Mouse (Mus musculus): ENCODE results near the gene Rad17. TPM values are rescaled to one million over a fixed set of nuclear protein-coding genes. Genes with fewer than 3 reads are reported as not detected.
A peak's percentile ranks its signal among the peaks of the same experiment; 100 is the strongest.

Rad17 gene
- polyA plus RNA-seq, 1 experiment from 2014 or later = 17.0 TPM

- no peak overlapping the region for H3K4me3 ChIP-seq
- ATAC-seq (replicated peaks) = no peak
- H3K27me3 ChIP-seq (replicated peaks) = no peaks in the 10 kb centered on the region
- no peak overlapping the region for H3K4me2 ChIP-seq
- no peaks in the 10 kb centered on the region for H3K9me3 ChIP-seq
- H3K4me1 ChIP-seq = no peaks in the 10 kb centered on the region
- H3K9ac ChIP-seq = no peak overlapping the region
- 89% methylated on average over 8 of the region's 8 CpGs for WGBS
- H3K27ac ChIP-seq = no peak overlapping the region
- no peaks in the 10 kb centered on the region for H3K36me3 ChIP-seq (replicated peaks)
Measured at GRCm38 (mm10) chr13:100607756-100608155, 43.1 kb downstream of the Rad17 start.

- Histone ChIP-seq H3K9ac (no peak overlapping the region), H3K27ac (no peak overlapping the region), H3K36me3 (replicated peaks) (no peaks in the 10 kb centered on the region), H3K4me1 (no peaks in the 10 kb centered on the region), H3K4me2 (no peak overlapping the region), H3K27me3 (replicated peaks) (no peaks in the 10 kb centered on the region), H3K4me3 (no peak overlapping the region), H3K9me3 (no peaks in the 10 kb centered on the region)
- 75% methylated on average over 1 of the region's 1 CpGs for WGBS
- ATAC-seq (replicated peaks) = no peak
Measured at GRCm38 (mm10) chr13:100605845-100606244, 45.0 kb downstream of the Rad17 start.

GRCm38 (mm10) chr13:100603738-100604095 is 47.1 kb downstream of the Rad17 start:
- no peaks in the 10 kb centered on the region for H3K27me3 ChIP-seq (replicated peaks)
- no peak overlapping the region for H3K4me3 ChIP-seq
- H3K36me3 ChIP-seq (replicated peaks) = no peaks in the 10 kb centered on the region
- no peak overlapping the region for H3K27ac ChIP-seq
- no peaks in the 10 kb centered on the region for H3K9me3 ChIP-seq
- no peak overlapping the region for H3K4me2 ChIP-seq
- no peak for ATAC-seq (replicated peaks)
- WGBS = 89% methylated on average over 11 of the region's 11 CpGs
- no peaks in the 10 kb centered on the region for H3K4me1 ChIP-seq
- no peak overlapping the region for H3K9ac ChIP-seq

GRCm38 (mm10) chr13:100603031-100603737 is 47.7 kb downstream of the Rad17 start:
- ATAC-seq (replicated peaks) = no peak
- 84% methylated on average over 10 of the region's 10 CpGs for WGBS
- Histone ChIP-seq H3K4me1 (no peaks in the 10 kb centered on the region), H3K27ac (no peak overlapping the region), H3K9me3 (no peaks in the 10 kb centered on the region), H3K9ac (no peak overlapping the region), H3K4me3 (no peak overlapping the region), H3K27me3 (replicated peaks) (no peaks in the 10 kb centered on the region), H3K36me3 (replicated peaks) (no peaks in the 10 kb centered on the region), H3K4me2 (no peak overlapping the region)

GRCm38 (mm10) chr13:100602239-100602902 is 48.5 kb downstream of the Rad17 start:
- WGBS = 52% methylated on average over 5 of the region's 5 CpGs
- ATAC-seq (replicated peaks) = no peak

GRCm38 (mm10) chr13:100601034-100601433 is 49.8 kb downstream of the Rad17 start:
- Histone ChIP-seq H3K27me3 (replicated peaks) (no peaks in the 10 kb centered on the region), H3K4me3 (no peak overlapping the region), H3K9ac (no peak overlapping the region), H3K4me1 (no peaks in the 10 kb centered on the region), H3K27ac (no peak overlapping the region), H3K4me2 (no peak overlapping the region), H3K9me3 (no peaks in the 10 kb centered on the region), H3K36me3 (replicated peaks) (no peaks in the 10 kb centered on the region)
- ATAC-seq (replicated peaks) = no peak
- WGBS = 67% methylated on average over 8 of the region's 8 CpGs

More at GRCm38 (mm10) chr13:100602239-100602902, 48.5 kb downstream of the Rad17 start:
- H3K9ac ChIP-seq = no peak overlapping the region
- H3K9me3 ChIP-seq = no peaks in the 10 kb centered on the region
- H3K27me3 ChIP-seq (replicated peaks) = no peaks in the 10 kb centered on the region
- no peak overlapping the region for H3K4me2 ChIP-seq
- no peaks in the 10 kb centered on the region for H3K36me3 ChIP-seq (replicated peaks)
- no peak overlapping the region for H3K4me3 ChIP-seq
- H3K4me1 ChIP-seq = no peaks in the 10 kb centered on the region
- no peak overlapping the region for H3K27ac ChIP-seq

GRCm38 (mm10) chr13:100600317-100600716 is 50.5 kb downstream of the Rad17 start:
- no peaks in the 10 kb centered on the region for H3K27me3 ChIP-seq (replicated peaks)
- no peak for ATAC-seq (replicated peaks)
- H3K4me2 ChIP-seq = no peak overlapping the region
- no peak overlapping the region for H3K9ac ChIP-seq
- H3K4me3 ChIP-seq = no peak overlapping the region
- 81% methylated on average over 12 of the region's 12 CpGs for WGBS
- no peaks in the 10 kb centered on the region for H3K9me3 ChIP-seq
- no peaks in the 10 kb centered on the region for H3K4me1 ChIP-seq
- H3K27ac ChIP-seq = no peak overlapping the region
- H3K36me3 ChIP-seq (replicated peaks) = no peaks in the 10 kb centered on the region

GRCm38 (mm10) chr13:100597284-100597683 is 53.6 kb downstream of the Rad17 start:
- Histone ChIP-seq H3K9me3 (no peaks in the 10 kb centered on the region), H3K9ac (no peak overlapping the region), H3K27me3 (replicated peaks) (no peaks in the 10 kb centered on the region), H3K36me3 (replicated peaks) (no peaks in the 10 kb centered on the region), H3K27ac (no peak overlapping the region), H3K4me1 (no peaks in the 10 kb centered on the region), H3K4me2 (no peak overlapping the region), H3K4me3 (no peak overlapping the region)
- no peak for ATAC-seq (replicated peaks)
- 90% methylated on average over 9 of the region's 9 CpGs for WGBS

GRCm38 (mm10) chr13:100595552-100595885 is 55.3 kb downstream of the Rad17 start:
- 0 out of 2 replicates have a peak, but pooled peaks have one; percentile 52 for ATAC-seq (replicated peaks)
- Histone ChIP-seq H3K4me1 (no peaks in the 10 kb centered on the region), H3K9me3 (no peaks in the 10 kb centered on the region), H3K4me2 (no peak overlapping the region), H3K27me3 (replicated peaks) (no peaks in the 10 kb centered on the region), H3K9ac (no peak overlapping the region), H3K4me3 (no peak overlapping the region), H3K36me3 (replicated peaks) (no peaks in the 10 kb centered on the region), H3K27ac (no peak overlapping the region)
- WGBS = 96% methylated on average over 3 of the region's 3 CpGs

GRCm38 (mm10) chr13:100594838-100595551 is 55.9 kb downstream of the Rad17 start:
- Histone ChIP-seq H3K27ac (0 out of 2 replicates have a peak overlapping the region, but pooled peaks have one; percentile 58), H3K4me2 (no peak overlapping the region), H3K27me3 (replicated peaks) (no peaks in the 10 kb centered on the region), H3K9ac (no peak overlapping the region), H3K4me1 (no peaks in the 10 kb centered on the region), H3K4me3 (no peak overlapping the region), H3K9me3 (no peaks in the 10 kb centered on the region), H3K36me3 (replicated peaks) (no peaks in the 10 kb centered on the region)
- 73% methylated on average over 5 of the region's 5 CpGs for WGBS
- no peak for ATAC-seq (replicated peaks)

- H3K4me1 ChIP-seq = no peaks in the 10 kb centered on the region
- WGBS = 57% methylated on average over 13 of the region's 17 CpGs
- no peaks in the 10 kb centered on the region for H3K27me3 ChIP-seq (replicated peaks)
- H3K9ac ChIP-seq = no peak overlapping the region
- H3K4me2 ChIP-seq = peak overlapping the region; percentile 40
- ATAC-seq (replicated peaks) = peak; percentile 84
- no peaks in the 10 kb centered on the region for H3K36me3 ChIP-seq (replicated peaks)
- no peak overlapping the region for H3K4me3 ChIP-seq
- peak overlapping the region; percentile 58 for H3K27ac ChIP-seq
- H3K9me3 ChIP-seq = no peaks in the 10 kb centered on the region
Measured at GRCm38 (mm10) chr13:100594041-100594792, 56.6 kb downstream of the Rad17 start.

- no peak overlapping the region for H3K4me2 ChIP-seq
- H3K27ac ChIP-seq = no peak overlapping the region
- 83% methylated on average over 12 of the region's 12 CpGs for WGBS
Measured at GRCm38 (mm10) chr13:100588646-100589045, 62.2 kb downstream of the Rad17 start.

More at GRCm38 (mm10) chr13:100588646-100589045, 62.2 kb downstream of the Rad17 start:
- no peaks in the 10 kb centered on the region for H3K4me1 ChIP-seq
- H3K4me3 ChIP-seq = no peak overlapping the region
- no peaks in the 10 kb centered on the region for H3K36me3 ChIP-seq (replicated peaks)
- no peaks in the 10 kb centered on the region for H3K9me3 ChIP-seq
- ATAC-seq (replicated peaks) = peak; percentile 37; the same call in 1 of the 2 replicates
- no peaks in the 10 kb centered on the region for H3K27me3 ChIP-seq (replicated peaks)
- no peak overlapping the region for H3K9ac ChIP-seq

Measured in midbrain, embryonic 15.5 days (tissue).